Mouse (Mus musculus): ENCODE data around the gene Arl15. TPM values are rescaled to one million over a fixed set of nuclear protein-coding genes. Genes with fewer than 3 reads are reported as not detected.
A peak's percentile ranks its signal among the peaks of the same experiment; 100 is the strongest.

The Arl15 gene
- polyA plus RNA-seq, 1 experiment from 2014 or later: 12.9 TPM

DNA sequence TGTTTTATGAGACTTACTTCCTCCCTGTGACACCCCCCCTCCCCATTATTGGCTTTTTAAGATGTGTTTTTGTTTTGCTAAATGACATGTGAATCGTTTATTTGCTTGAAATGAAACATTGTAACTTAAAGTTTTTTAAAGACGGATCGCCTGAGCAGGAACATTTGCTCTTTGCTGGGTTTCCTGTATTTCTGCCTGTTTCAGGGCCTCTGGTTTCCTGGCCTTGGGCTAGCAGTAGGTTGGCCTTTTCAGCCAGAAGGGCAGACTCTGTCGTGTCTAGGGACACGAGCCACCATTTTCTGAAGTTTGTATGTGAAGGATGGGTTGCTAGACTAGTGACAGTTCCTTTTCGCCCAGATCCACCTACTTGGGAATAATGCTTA is 18.3 kb downstream of the Arl15 start:
- Histone ChIP-seq H3K27ac (0 out of 2 replicates have a peak overlapping the region, but pooled peaks have one; percentile 58), H3K4me1 (peaks cover 43% of the 10 kb centered on the region), H3K4me3 (no peak overlapping the region), H3K9me3 (replicated peaks) (no peaks in the 10 kb centered on the region), H3K27me3 (ENCODE audit: low read depth, poor library complexity, severe bottlenecking) (no peaks in the 10 kb centered on the region), H3K36me3 (peaks cover 3% of the 10 kb centered on the region; the same call in 1 of the 2 replicates)
- no peak for DNase-seq (ENCODE audit: low spot score)
- WGBS: 39% methylated on average over 6 of the region's 6 CpGs

DNA sequence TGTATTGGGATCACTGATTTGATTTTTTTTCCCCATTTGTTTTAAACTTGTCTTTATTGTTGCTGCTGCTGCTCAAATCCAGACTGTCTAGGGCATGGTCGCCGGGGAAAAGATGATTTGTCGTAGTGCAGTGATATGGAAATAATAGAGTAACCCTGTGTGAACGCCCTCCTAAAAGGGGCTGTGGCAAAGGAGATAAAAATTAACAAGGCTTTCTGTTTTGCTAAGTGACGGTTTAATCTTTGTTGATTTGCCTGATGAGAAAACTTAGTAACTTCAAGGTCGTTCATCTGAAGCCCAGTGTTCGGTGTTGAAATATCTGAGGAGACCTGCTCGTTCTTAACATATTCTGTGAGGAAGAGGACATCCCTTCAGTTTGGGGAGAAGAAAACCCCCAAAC is 19.8 kb downstream of the Arl15 start:
- Histone ChIP-seq H3K36me3 (peaks cover 3% of the 10 kb centered on the region; the same call in 1 of the 2 replicates), H3K27ac (no peak overlapping the region), H3K4me1 (peaks cover 43% of the 10 kb centered on the region), H3K9me3 (replicated peaks) (no peaks in the 10 kb centered on the region), H3K4me3 (no peak overlapping the region), H3K27me3 (ENCODE audit: low read depth, poor library complexity, severe bottlenecking) (no peaks in the 10 kb centered on the region)
- WGBS: 86% methylated on average over 8 of the region's 8 CpGs
- DNase-seq (ENCODE audit: low spot score): no peak

DNA sequence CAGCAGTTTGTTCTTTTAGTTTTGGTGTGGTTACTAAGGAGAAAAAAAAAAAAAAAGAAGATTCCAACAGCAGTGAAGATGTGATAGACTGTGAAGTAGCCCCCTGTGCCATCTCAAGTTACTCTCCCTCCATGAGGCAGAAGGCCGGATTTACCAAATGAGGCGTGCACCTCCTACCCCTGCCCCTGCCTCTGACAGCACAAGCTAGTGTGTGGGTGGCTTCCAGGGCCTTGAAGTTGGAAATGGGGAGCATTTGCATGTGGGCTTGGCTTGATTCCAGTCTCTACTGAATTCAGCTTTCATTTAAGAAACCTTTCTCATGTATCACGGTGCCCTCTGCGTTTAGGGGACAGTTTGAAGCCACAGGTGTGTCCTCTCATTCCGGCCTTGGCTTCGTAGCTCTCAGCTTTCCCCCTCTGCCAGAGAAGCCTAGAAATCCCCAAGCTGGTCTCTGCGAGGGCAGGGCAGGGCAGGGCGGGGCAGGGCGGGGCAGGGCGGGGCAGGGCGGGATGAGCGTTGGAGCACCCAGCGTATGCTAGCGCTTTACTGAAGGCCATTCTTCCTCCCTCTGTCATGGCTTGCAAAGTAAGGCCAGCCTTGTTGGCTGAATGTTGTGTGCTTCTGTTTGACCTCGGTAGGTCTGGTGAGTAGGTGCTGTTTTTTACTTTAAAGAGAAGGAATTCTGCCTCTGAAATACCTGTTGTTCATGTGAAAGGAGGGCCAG is 21.6 kb downstream of the Arl15 start:
- WGBS: 23% methylated on average over 15 of the region's 15 CpGs
- no peak for DNase-seq (ENCODE audit: low spot score)
- no peaks in the 10 kb centered on the region for H3K9me3 ChIP-seq (replicated peaks)
- peaks cover 42% of the 10 kb centered on the region for H3K4me1 ChIP-seq
- no peak overlapping the region for H3K4me3 ChIP-seq
- no peak overlapping the region for H3K27ac ChIP-seq
- H3K36me3 ChIP-seq: no peaks in the 10 kb centered on the region
- H3K27me3 ChIP-seq (ENCODE audit: low read depth, poor library complexity, severe bottlenecking): no peaks in the 10 kb centered on the region

DNA sequence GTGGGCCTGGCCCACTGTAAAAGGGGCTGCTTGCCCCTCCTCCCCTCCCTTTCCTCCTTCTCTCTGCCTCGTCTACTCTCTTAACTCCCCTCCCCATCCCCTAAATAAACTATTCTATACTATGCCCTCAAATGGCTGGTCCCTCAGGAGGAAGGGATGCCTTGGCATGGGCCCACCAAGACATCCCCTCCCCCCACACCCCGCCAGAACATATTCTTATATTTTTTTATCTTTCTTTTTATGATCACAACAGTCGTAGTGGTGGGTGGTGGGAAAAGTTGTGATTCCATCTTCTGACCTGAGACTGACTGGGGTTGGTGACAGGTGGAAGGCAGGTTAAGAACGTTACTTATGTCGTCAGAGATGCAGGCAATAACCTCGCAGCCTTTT is 22.1 kb downstream of the Arl15 start:
- no peak for DNase-seq (ENCODE audit: low spot score)

DNA sequence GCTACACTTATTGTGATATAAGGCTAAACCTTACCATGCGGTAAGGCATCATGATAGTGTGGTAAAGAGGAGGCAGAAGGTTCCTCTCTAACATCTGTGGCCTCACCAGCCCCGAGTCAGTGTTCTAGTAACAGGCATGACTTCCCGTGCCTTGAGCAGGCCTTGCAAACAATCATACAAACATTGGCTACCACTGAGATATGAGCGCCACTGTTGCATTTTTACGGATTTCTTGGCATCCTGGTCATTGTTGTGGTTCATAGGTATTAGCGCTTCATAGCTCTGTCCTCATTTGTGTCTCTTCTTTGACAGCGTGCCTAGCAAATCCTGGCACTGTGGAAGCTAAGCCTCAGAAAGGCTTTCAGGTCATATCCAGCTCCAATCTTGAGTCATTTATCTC is 24.7 kb downstream of the Arl15 start:
- Histone ChIP-seq H3K4me3 (no peak overlapping the region), H3K9me3 (replicated peaks) (no peaks in the 10 kb centered on the region), H3K27ac (no peak overlapping the region), H3K36me3 (no peaks in the 10 kb centered on the region), H3K27me3 (ENCODE audit: low read depth, poor library complexity, severe bottlenecking) (no peaks in the 10 kb centered on the region), H3K4me1 (peaks cover 21% of the 10 kb centered on the region)
- DNase-seq (ENCODE audit: low spot score): no peak
- WGBS: 94% methylated on average over 7 of the region's 7 CpGs

More for the DNA sequence above, 22.1 kb downstream of the Arl15 start:
- Histone ChIP-seq H3K4me3 (no peak overlapping the region), H3K36me3 (no peaks in the 10 kb centered on the region), H3K4me1 (peaks cover 36% of the 10 kb centered on the region), H3K9me3 (replicated peaks) (no peaks in the 10 kb centered on the region), H3K27me3 (ENCODE audit: low read depth, poor library complexity, severe bottlenecking) (no peaks in the 10 kb centered on the region), H3K27ac (no peak overlapping the region)
- 67% methylated on average over 6 of the region's 6 CpGs for WGBS

DNA sequence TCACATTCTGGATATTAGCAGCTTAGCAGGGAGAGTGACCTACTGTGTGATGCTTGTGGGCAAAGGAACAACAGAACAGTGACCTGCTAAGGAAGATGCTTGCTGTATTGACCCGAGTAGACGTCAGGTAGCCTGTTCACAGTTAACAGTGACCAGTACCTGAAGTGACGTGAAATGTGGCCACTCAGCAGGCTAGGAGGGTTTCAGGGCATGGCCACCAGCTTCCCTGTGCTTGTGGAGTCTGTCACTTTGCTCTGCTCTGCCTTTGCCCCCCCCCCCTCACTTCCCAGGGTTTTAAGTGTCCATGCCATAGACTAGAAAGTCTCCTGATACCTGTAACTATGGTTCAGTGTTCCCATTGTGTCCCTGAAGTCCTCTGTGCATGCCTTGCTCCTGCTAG is 25.9 kb downstream of the Arl15 start:
- no peak overlapping the region for H3K27ac ChIP-seq
- H3K4me1 ChIP-seq: peaks cover 18% of the 10 kb centered on the region
- no peaks in the 10 kb centered on the region for H3K27me3 ChIP-seq (ENCODE audit: low read depth, poor library complexity, severe bottlenecking)
- DNase-seq (ENCODE audit: low spot score): no peak
- no peaks in the 10 kb centered on the region for H3K36me3 ChIP-seq
- H3K4me3 ChIP-seq: no peak overlapping the region
- 87% methylated on average over 3 of the region's 3 CpGs for WGBS
- H3K9me3 ChIP-seq (replicated peaks): no peaks in the 10 kb centered on the region

DNA sequence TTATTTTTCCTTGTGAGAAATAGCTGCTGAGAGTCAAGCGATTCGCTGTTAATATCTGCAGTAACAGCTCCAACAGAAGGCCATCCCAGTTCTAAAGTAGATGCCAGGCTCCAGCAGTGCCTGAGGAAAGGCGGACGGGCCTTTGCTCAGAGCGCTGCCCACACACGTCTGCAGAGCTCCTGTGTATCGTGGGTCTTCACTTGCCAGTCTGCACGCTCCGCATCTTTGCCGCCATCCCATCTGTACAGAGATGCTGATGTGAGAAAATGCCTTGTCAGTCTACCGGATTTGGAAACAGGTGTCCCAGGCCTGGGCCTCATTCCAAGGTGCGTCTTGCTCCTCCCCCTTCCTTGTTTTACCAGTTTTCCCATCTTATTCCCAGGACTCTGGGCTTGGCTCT is 27.6 kb downstream of the Arl15 start:
- H3K27ac ChIP-seq: no peak overlapping the region
- no peak for DNase-seq (ENCODE audit: low spot score)
- H3K4me1 ChIP-seq: 0 out of 2 replicates have a peak, but pooled peaks cover 7% of the 10 kb centered on the region
- no peak overlapping the region for H3K4me3 ChIP-seq
- no peaks in the 10 kb centered on the region for H3K9me3 ChIP-seq (replicated peaks)
- WGBS: 89% methylated on average over 12 of the region's 12 CpGs
- no peaks in the 10 kb centered on the region for H3K36me3 ChIP-seq
- no peaks in the 10 kb centered on the region for H3K27me3 ChIP-seq (ENCODE audit: low read depth, poor library complexity, severe bottlenecking)

DNA sequence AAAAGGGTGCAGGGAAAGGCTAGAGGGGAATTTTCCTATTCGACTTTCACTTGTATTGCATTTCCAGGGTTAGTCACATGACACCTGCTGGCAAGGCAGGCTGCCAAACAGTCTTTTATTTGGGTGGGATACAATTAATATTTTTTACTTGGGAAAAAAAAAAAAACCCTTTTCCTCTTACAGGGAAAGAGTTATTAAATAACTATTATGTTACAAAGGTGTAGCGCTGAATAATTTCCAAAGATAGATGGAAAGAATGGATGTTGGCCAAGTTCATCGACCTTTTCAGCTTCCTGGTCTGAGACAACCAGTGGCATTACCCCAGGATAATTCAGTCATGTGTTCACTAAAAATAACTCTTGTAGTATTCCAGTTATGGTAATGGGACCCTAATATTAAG is 29.7 kb downstream of the Arl15 start:
- Histone ChIP-seq H3K36me3 (no peaks in the 10 kb centered on the region), H3K4me3 (no peak overlapping the region), H3K9me3 (replicated peaks) (no peaks in the 10 kb centered on the region), H3K4me1 (peaks cover 23% of the 10 kb centered on the region), H3K27ac (no peak overlapping the region), H3K27me3 (ENCODE audit: low read depth, poor library complexity, severe bottlenecking) (no peaks in the 10 kb centered on the region)
- no peak for DNase-seq (ENCODE audit: low spot score)
- 94% methylated on average over 3 of the region's 3 CpGs for WGBS

DNA sequence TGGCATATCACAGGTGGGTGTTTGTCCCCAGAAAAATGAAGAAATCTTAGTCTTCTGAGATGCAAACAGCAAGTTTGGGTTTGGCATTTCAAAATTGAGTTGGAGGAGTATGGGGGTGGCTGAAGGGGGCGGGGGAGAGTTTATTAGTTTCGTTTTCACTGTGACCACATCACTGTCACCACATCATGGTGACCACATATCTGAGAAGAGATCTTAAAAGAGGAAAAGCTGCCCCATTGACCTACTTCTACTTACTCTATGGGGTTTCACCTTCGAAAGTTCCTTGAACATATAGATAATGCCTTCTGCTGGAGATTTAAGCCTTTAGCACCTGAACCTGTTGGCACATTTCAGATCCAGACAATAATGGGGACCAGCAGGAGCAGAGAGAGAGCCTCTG is 34.3 kb downstream of the Arl15 start:
- DNase-seq (ENCODE audit: low spot score): no peak
- H3K27me3 ChIP-seq (ENCODE audit: low read depth, poor library complexity, severe bottlenecking): no peaks in the 10 kb centered on the region
- no peaks in the 10 kb centered on the region for H3K9me3 ChIP-seq (replicated peaks)
- peaks cover 19% of the 10 kb centered on the region for H3K4me1 ChIP-seq
- H3K36me3 ChIP-seq: peaks cover 5% of the 10 kb centered on the region; the same call in 1 of the 2 replicates
- H3K4me3 ChIP-seq: no peak overlapping the region
- 93% methylated on average over 3 of the region's 3 CpGs for WGBS
- H3K27ac ChIP-seq: no peak overlapping the region

DNA sequence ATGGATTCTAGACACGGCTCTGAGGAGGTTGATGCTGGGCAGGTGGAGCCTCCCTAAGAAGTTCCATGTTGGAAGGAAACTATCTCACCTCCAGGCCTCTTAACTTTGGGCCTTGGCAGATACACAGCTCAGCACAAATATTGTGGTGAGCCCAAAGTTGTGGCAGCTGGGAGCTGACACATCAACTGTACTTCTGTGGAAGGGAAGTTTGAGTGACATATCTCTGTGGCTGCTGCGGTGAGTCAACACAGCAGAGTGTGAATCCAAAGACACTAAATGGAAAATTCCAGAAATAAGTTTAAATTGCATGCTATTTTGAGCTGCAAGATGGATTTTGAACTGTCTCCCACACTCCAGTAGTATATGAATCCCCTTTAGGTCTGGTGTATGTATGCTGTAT is 34.8 kb downstream of the Arl15 start:
- Histone ChIP-seq H3K27me3 (ENCODE audit: low read depth, poor library complexity, severe bottlenecking) (no peaks in the 10 kb centered on the region), H3K4me1 (peaks cover 21% of the 10 kb centered on the region), H3K36me3 (peaks cover 5% of the 10 kb centered on the region; the same call in 1 of the 2 replicates), H3K27ac (no peak overlapping the region), H3K4me3 (no peak overlapping the region), H3K9me3 (replicated peaks) (no peaks in the 10 kb centered on the region)
- no peak for DNase-seq (ENCODE audit: low spot score)
- WGBS: 93% methylated on average over 2 of the region's 2 CpGs

DNA sequence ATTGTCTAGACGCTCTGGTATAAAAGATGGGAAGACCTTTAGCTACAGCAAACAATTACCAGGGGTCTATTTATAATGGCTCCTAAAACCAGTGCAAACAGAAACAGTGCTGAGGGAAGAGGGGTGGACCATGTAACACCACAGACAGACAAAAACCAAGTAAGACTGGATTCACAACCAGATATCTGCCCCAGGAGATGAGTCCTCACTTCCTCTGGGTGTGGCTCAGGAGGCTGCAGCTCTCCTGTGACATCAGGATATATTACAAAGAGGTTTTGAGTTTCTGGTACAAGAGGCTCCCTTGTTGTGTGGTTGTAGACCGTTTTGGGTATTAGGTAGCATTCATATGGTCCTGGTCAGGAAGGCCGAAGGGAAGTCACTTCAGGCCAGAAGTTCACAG is 36.5 kb downstream of the Arl15 start:
- Histone ChIP-seq H3K27ac (no peak overlapping the region), H3K4me3 (no peak overlapping the region), H3K27me3 (ENCODE audit: low read depth, poor library complexity, severe bottlenecking) (no peaks in the 10 kb centered on the region), H3K9me3 (replicated peaks) (no peaks in the 10 kb centered on the region), H3K4me1 (peaks cover 24% of the 10 kb centered on the region), H3K36me3 (peaks cover 5% of the 10 kb centered on the region; the same call in 1 of the 2 replicates)
- WGBS: 77% methylated on average over 3 of the region's 3 CpGs
- DNase-seq (ENCODE audit: low spot score): no peak

DNA sequence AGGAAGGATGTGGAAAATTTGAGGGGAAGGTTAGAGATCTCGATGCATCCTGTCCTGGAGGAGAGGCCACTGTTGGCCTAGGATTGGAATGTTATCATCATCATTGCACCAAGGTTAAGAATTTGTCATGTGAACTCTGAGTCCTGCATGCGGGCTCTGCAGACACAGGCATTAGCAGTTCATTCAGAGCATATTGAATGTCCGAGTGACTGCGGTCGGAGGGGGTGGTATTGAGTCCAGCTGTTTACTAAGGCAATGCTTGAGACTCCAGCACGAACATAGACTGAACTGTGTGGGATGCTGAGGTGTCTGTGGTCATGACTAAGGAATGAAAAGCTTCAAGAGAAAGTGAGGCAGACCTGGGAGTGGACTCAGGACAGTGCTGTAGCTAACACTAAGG is 38.6 kb downstream of the Arl15 start:
- Histone ChIP-seq H3K27me3 (ENCODE audit: low read depth, poor library complexity, severe bottlenecking) (no peaks in the 10 kb centered on the region), H3K4me1 (peaks cover 11% of the 10 kb centered on the region), H3K27ac (no peak overlapping the region), H3K36me3 (peaks cover 5% of the 10 kb centered on the region; the same call in 1 of the 2 replicates), H3K9me3 (replicated peaks) (no peaks in the 10 kb centered on the region), H3K4me3 (no peak overlapping the region)
- WGBS: 93% methylated on average over 6 of the region's 6 CpGs
- no peak for DNase-seq (ENCODE audit: low spot score)

DNA sequence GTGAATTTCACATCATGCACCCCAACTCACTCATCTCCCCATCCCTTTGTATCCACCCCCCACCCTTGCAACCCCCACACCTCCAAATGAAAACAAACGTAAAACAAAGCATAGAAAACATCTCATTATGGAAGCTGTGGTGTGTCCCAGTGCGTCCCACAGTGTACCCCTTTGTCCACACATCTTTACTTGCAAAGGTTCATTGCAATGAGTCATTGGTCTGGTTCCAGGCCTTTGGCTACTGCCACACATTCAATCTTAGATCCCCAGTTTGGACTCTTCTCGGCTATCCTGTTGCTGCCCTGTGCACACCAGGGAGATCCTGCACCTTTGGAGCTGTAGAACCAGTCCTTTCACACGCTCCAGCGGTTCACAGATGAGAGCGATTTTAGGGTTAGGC is 41.6 kb downstream of the Arl15 start:
- no peak overlapping the region for H3K27ac ChIP-seq
- no peaks in the 10 kb centered on the region for H3K9me3 ChIP-seq (replicated peaks)
- peaks cover 19% of the 10 kb centered on the region for H3K36me3 ChIP-seq
- no peaks in the 10 kb centered on the region for H3K27me3 ChIP-seq (ENCODE audit: low read depth, poor library complexity, severe bottlenecking)
- peaks cover 6% of the 10 kb centered on the region; the same call in 1 of the 2 replicates for H3K4me1 ChIP-seq
- 96% methylated on average over 6 of the region's 6 CpGs for WGBS
- H3K4me3 ChIP-seq: no peak overlapping the region
- DNase-seq (ENCODE audit: low spot score): no peak
